Mouse (Mus musculus): ENCODE measurements around the gene Gm13288. TPM values are rescaled to one million over a fixed set of nuclear protein-coding genes. Genes with fewer than 3 reads are reported as not detected.
"Not testable (repeated sequence)": the region's sequence is repeated elsewhere in the genome, so short reads cannot be mapped to it uniquely, and the experiment has no call there.

The Gm13288 gene
- 0.08 TPM in 1 of 2 replicates, not detected in the other for polyA plus RNA-seq (2015; fragmentation: Nextera tagmentation; extraction: Ambion mirVana)

- H3K36me3 ChIP-seq; ATAC-seq (replicated peaks; ENCODE audit: insufficient number of reproducible peaks, insufficient read depth, low FRiP score, low read depth); H3K4me1 ChIP-seq (replicated peaks); H3K9me3 ChIP-seq (replicated peaks); H3K27ac ChIP-seq; H3K9ac ChIP-seq: not testable (repeated sequence)
- Histone ChIP-seq H3K4me3 (peak within 1 kb of the TSS; percentile 27; the same call in 1 of the 2 replicates), H3K27me3 (peaks cover 10% of the 10 kb centered on the region), H3K4me2 (0 out of 2 replicates have a peak within 1 kb of the TSS, but pooled peaks have one; percentile 43)
- WGBS: no CpG with 5 or more reads among the region's 8 CpGs
These were observed at the start of gene Gm13288 for GRCm38 (mm10) chr4:88805231-88805630. TSS of gene Gm13288 (plus strand) at chr4:88805531.

- H3K4me1 ChIP-seq (replicated peaks); H3K27me3 ChIP-seq; H3K9me3 ChIP-seq (replicated peaks); ATAC-seq (replicated peaks; ENCODE audit: insufficient number of reproducible peaks, insufficient read depth, low FRiP score, low read depth); H3K36me3 ChIP-seq: not testable (repeated sequence)
- Histone ChIP-seq H3K4me3 (peak overlapping the region; percentile 70), H3K27ac (peak overlapping the region; percentile 98), H3K9ac (peak overlapping the region; percentile 76), H3K4me2 (peak overlapping the region; percentile 83)
- 7% methylated on average over 29 of the region's 31 CpGs for WGBS
These were observed 48.5 kb upstream of the Gm13288 start for GRCm38 (mm10) chr4:88756581-88757513.

- Histone ChIP-seq H3K27ac (peak overlapping the region; percentile 98), H3K9ac (peak overlapping the region; percentile 76), H3K4me2 (peak overlapping the region; percentile 83), H3K4me3 (peak overlapping the region; percentile 70)
- WGBS: under 1% methylated on average over 21 of the region's 21 CpGs
- ATAC-seq (replicated peaks; ENCODE audit: insufficient number of reproducible peaks, insufficient read depth, low FRiP score, low read depth): peak; percentile 100
- H3K9me3 ChIP-seq (replicated peaks); H3K4me1 ChIP-seq (replicated peaks); H3K36me3 ChIP-seq; H3K27me3 ChIP-seq: not testable (repeated sequence)
These were observed 47.7 kb upstream of the Gm13288 start for GRCm38 (mm10) chr4:88757628-88758031.

DNA sequence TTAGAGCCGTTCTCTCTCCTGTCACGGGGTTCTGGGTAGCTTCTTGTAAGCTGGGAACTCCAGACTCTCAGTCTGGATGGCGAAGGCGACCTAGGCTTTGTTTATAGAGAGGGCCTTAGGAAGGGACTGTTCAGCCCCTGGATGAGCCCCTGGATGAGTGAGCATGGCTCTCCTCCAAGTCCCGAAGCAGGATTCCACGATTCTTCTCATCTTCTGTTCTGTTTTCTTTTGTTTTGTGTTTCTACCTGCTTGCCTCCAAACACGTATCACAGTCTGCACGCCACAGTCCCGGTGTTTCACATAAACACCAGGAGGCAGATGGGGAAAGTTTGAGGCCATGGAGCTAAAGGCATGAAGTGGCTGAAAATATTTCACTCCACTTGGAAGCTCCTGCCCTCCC lies 46.6 kb upstream of the Gm13288 start:
- H3K4me3 ChIP-seq; H3K4me1 ChIP-seq (replicated peaks); H3K9me3 ChIP-seq (replicated peaks); ATAC-seq (replicated peaks; ENCODE audit: insufficient number of reproducible peaks, insufficient read depth, low FRiP score, low read depth); H3K4me2 ChIP-seq; H3K27me3 ChIP-seq; H3K9ac ChIP-seq; H3K27ac ChIP-seq; H3K36me3 ChIP-seq: not testable (repeated sequence)
- WGBS: 85% methylated on average over 9 of the region's 9 CpGs

DNA sequence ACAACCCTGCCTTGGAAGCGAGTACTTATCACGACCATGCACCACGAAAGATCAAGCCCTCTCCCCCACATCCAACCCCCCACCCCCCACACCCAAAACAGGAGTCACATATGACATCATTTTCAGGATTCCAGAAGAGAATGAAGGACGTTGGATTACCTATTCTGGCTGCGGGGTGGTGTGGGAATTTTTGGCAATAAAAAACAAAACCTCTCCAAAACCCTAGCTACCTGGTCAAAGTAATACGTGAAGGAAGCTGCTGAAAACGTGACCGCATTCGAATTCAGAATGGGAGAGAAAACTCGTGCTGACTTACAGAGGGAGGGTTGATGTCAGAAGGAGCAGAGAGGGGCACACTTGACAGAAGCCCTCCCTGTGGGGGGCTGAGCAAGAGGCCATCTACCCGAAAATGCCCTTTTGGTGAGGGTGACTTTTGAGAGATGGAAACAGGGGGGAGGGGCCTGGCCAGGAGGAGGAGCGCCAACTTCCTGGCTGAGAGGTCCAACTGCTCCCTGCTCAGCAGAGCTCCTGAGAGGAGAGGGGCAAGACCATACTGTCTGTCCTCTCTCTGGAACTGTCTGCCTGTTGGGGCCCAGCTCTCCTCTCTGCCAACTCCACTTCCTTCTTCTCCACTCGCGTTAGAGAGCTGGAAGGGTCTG lies 45.6 kb upstream of the Gm13288 start, which contains the start of gene Gm13283:
Gm13283 (plus strand) TSS at position 510 of the 659 bp plus-strand sequence.
- H3K27me3 ChIP-seq; H3K36me3 ChIP-seq; ATAC-seq (replicated peaks; ENCODE audit: insufficient number of reproducible peaks, insufficient read depth, low FRiP score, low read depth); H3K4me1 ChIP-seq (replicated peaks); H3K9me3 ChIP-seq (replicated peaks): not testable (repeated sequence)
- 18% methylated on average over 11 of the region's 14 CpGs for WGBS
- peak within 1 kb of the TSS; percentile 43; the same call in 1 of the 2 replicates for H3K9ac ChIP-seq
- H3K27ac ChIP-seq: peak within 1 kb of the TSS; percentile 76
- peak within 1 kb of the TSS; percentile 42 for H3K4me3 ChIP-seq
- H3K4me2 ChIP-seq: peak within 1 kb of the TSS; percentile 55

- Histone ChIP-seq H3K27ac (peak overlapping the region; percentile 76), H3K4me2 (peak overlapping the region; percentile 55), H3K4me3 (peak overlapping the region; percentile 42), H3K9ac (peak overlapping the region; percentile 43; the same call in 1 of the 2 replicates)
- not testable (repeated sequence) for H3K9me3 ChIP-seq (replicated peaks); ATAC-seq (replicated peaks; ENCODE audit: insufficient number of reproducible peaks, insufficient read depth, low FRiP score, low read depth); H3K27me3 ChIP-seq; H3K36me3 ChIP-seq; H3K4me1 ChIP-seq (replicated peaks)
- WGBS: 0% methylated on average over 26 of the region's 28 CpGs
These were observed 44.9 kb upstream of the Gm13288 start for GRCm38 (mm10) chr4:88760431-88760830.

GRCm38 (mm10) chr4:88761776-88762175 lies 43.6 kb upstream of the Gm13288 start:
- H3K27ac ChIP-seq; H3K9me3 ChIP-seq (replicated peaks); H3K4me1 ChIP-seq (replicated peaks); H3K4me2 ChIP-seq; H3K4me3 ChIP-seq; H3K27me3 ChIP-seq; H3K36me3 ChIP-seq; H3K9ac ChIP-seq; ATAC-seq (replicated peaks; ENCODE audit: insufficient number of reproducible peaks, insufficient read depth, low FRiP score, low read depth): not testable (repeated sequence)
- WGBS: 65% methylated on average over 6 of the region's 8 CpGs

GRCm38 (mm10) chr4:88762341-88762740 lies 43.0 kb upstream of the Gm13288 start:
- H3K9ac ChIP-seq; H3K4me3 ChIP-seq; H3K4me1 ChIP-seq (replicated peaks); H3K9me3 ChIP-seq (replicated peaks); H3K36me3 ChIP-seq; H3K27me3 ChIP-seq; ATAC-seq (replicated peaks; ENCODE audit: insufficient number of reproducible peaks, insufficient read depth, low FRiP score, low read depth); H3K27ac ChIP-seq: not testable (repeated sequence)
- whole genome bisulfite sequencing: 47% methylated on average over 9 of the region's 9 CpGs
- H3K4me2 ChIP-seq: peak overlapping the region; percentile 57

GRCm38 (mm10) chr4:88763384-88764018 lies 41.8 kb upstream of the Gm13288 start:
- not testable (repeated sequence) for H3K27me3 ChIP-seq; H3K4me1 ChIP-seq (replicated peaks); H3K36me3 ChIP-seq; H3K9me3 ChIP-seq (replicated peaks); ATAC-seq (replicated peaks; ENCODE audit: insufficient number of reproducible peaks, insufficient read depth, low FRiP score, low read depth); H3K9ac ChIP-seq
- WGBS: 2% methylated on average over 35 of the region's 42 CpGs
- Histone ChIP-seq H3K4me2 (peak overlapping the region; percentile 54), H3K4me3 (peak overlapping the region; percentile 39), H3K27ac (peak overlapping the region; percentile 73)

DNA sequence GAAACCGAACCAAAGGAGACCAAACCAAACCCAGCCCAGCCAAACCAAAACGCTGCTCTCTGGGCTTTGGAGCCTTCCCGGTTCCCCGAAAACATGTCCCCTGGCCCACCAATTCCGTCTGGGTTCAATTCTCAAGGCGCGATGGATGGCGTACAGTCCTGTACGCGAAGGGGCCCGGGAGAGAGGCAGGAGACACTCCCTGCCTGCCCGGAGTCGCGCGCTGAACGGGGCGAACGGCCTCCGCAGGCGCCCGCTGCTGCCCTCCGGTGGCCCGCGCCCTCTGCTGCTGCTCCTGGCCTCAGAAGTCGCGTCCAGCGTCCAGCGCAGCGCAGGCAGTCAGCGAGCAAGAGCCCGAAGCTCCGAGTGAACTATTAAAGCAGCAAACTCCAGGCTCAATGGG lies 31.8 kb upstream of the Gm13288 start, which contains the start of gene Gm13290:
Gm13290 (plus strand) TSS at position 301 of the 400 bp plus-strand sequence.
- H3K4me1 ChIP-seq (replicated peaks): not testable (repeated sequence)
- no CpG with 5 or more reads among the region's 32 CpGs for WGBS

DNA sequence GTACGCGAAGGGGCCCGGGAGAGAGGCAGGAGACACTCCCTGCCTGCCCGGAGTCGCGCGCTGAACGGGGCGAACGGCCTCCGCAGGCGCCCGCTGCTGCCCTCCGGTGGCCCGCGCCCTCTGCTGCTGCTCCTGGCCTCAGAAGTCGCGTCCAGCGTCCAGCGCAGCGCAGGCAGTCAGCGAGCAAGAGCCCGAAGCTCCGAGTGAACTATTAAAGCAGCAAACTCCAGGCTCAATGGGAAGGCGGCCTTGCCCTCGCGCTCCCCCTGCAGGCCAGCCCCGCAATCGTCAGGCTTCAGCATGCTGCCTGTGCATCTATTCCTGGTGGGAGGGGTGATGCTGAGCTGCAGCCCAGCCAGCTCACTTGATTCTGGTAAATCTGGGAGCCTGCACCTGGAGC lies 28.7 kb upstream of the Gm13288 start, which contains the start of gene Gm13289:
Gm13289 (plus strand) TSS at position 301 of the 400 bp plus-strand sequence.
- H3K36me3 ChIP-seq; ATAC-seq (replicated peaks; ENCODE audit: insufficient number of reproducible peaks, insufficient read depth, low FRiP score, low read depth); H3K4me2 ChIP-seq; H3K27ac ChIP-seq; H3K9me3 ChIP-seq (replicated peaks); H3K4me1 ChIP-seq (replicated peaks); H3K9ac ChIP-seq; H3K4me3 ChIP-seq; H3K27me3 ChIP-seq: not testable (repeated sequence)
- WGBS: no CpG with 5 or more reads among the region's 29 CpGs

More for the DNA sequence above, 31.8 kb upstream of the Gm13288 start, which contains the start of gene Gm13290:
- not testable (repeated sequence) for H3K27ac ChIP-seq; H3K4me2 ChIP-seq; H3K36me3 ChIP-seq; H3K4me3 ChIP-seq; H3K9me3 ChIP-seq (replicated peaks); H3K27me3 ChIP-seq; H3K9ac ChIP-seq; ATAC-seq (replicated peaks; ENCODE audit: insufficient number of reproducible peaks, insufficient read depth, low FRiP score, low read depth)

Data from heart, embryonic 15.5 days (tissue).